Mouse (Mus musculus): ENCODE data around the gene Cdc34.

The Cdc34 gene

DNA sequence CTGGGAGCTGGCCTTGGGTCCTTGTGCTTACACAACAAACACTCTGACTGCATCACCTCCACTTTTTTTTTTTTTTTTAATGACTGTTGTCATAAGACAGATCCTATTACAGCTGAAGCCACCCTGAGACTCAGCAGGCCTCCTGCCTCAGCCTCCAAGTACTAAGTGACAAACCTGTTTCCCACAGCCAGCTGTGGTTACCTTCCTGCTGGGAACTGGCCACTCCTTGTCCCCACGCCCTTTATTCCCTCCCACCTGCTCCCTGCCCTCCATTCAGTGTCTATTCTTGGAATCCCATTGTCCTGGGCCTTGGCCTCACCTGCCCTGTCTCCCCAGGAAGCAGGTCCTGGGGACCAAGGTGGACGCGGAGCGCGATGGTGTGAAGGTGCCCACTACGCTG is 5.5 kb downstream of the Cdc34 start:
- Histone ChIP-seq H3K4me3 (replicated peaks; ENCODE audit: low read length) (0 out of 2 replicates have a peak overlapping the region, but pooled peaks have one; percentile 14), H3K27me3 (ENCODE audit: insufficient read depth, low read length) (no peaks in the 10 kb centered on the region), H3K9me3 (ENCODE audit: low read length) (no peaks in the 10 kb centered on the region), H3K36me3 (ENCODE audit: insufficient read depth, low read length) (peaks cover 68% of the 10 kb centered on the region), H3K4me1 (replicated peaks; ENCODE audit: low read depth, low read length) (peaks cover 67% of the 10 kb centered on the region)
- TF ChIP-seq NANOG (IDR thresholded peaks at IDR 0.05; ENCODE audit: borderline replicate concordance, low read length) (no peak), POU5F1 (IDR thresholded peaks at IDR 0.05; ENCODE audit: borderline replicate concordance, low read length) (no peak), CTCF (conservative IDR thresholded peaks at IDR 0.05; ENCODE audit: low read length) (no peak)

DNA sequence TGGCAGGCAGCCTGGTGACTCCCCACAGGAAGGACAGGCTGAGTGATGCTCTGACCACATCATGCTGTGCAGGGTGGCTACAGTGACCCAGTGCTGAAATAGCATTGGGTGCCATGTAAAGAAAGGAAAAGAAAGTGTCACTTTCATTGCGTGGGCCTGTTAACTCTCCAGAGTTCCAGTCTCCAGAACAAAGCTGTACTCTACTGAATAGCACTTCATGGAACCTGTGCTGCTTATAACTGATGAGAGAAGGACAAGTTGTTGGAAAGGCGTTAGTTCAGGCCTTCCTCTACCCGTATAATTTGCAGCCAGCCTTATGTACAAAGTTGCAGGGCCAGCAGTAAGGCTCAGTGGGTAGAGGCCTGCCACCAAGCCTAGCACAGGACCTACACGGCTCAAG is 6.7 kb downstream of the Cdc34 start, which contains the start of gene Gzmm:
Gene Gzmm (plus strand): TSS at position 301 of the 400 bp plus-strand sequence.
- no peaks in the 10 kb centered on the region for H3K9me3 ChIP-seq (ENCODE audit: low read length)

DNA sequence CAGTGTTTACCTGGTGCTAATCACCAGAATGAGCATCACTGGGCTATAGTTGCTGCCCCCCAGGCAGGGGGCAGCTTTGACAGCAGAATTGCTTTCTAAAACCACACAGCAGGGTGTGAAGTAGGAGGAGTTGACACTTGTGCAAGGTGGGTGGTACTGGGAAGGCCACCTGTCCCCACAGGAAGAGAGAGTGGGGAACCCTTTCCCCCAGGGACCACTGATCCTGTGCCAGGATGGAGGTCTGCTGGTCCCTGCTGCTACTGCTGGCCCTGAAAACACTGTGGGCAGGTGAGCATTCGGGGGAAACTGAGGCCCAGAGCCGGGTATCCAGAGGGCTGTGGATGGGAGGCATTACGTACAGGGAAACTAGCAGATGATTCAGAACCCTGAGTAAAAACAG is 7.2 kb downstream of the Cdc34 start:
- H3K36me3 ChIP-seq (ENCODE audit: insufficient read depth, low read length) = peaks cover 56% of the 10 kb centered on the region
- H3K4me3 ChIP-seq (replicated peaks; ENCODE audit: low read length) = 0 out of 2 replicates have a peak overlapping the region, but pooled peaks have one; percentile 13
- no peak for TF ChIP-seq CTCF (conservative IDR thresholded peaks at IDR 0.05; ENCODE audit: low read length)
- H3K27me3 ChIP-seq (ENCODE audit: insufficient read depth, low read length) = no peaks in the 10 kb centered on the region
- peaks cover 63% of the 10 kb centered on the region for H3K4me1 ChIP-seq (replicated peaks; ENCODE audit: low read depth, low read length)
- no peaks in the 10 kb centered on the region for H3K9me3 ChIP-seq (ENCODE audit: low read length)

More for the DNA sequence above, 6.7 kb downstream of the Cdc34 start, which contains the start of gene Gzmm:
- Histone ChIP-seq H3K4me3 (replicated peaks; ENCODE audit: low read length) (peak within 1 kb of the TSS; percentile 13; the same call in 1 of the 2 replicates), H3K4me1 (replicated peaks; ENCODE audit: low read depth, low read length) (peaks cover 67% of the 10 kb centered on the region), H3K27me3 (ENCODE audit: insufficient read depth, low read length) (no peaks in the 10 kb centered on the region), H3K36me3 (ENCODE audit: insufficient read depth, low read length) (peaks cover 60% of the 10 kb centered on the region)
- TF ChIP-seq CTCF (conservative IDR thresholded peaks at IDR 0.05; ENCODE audit: low read length) (no peak), NANOG (IDR thresholded peaks at IDR 0.05; ENCODE audit: borderline replicate concordance, low read length) (no peak)

DNA sequence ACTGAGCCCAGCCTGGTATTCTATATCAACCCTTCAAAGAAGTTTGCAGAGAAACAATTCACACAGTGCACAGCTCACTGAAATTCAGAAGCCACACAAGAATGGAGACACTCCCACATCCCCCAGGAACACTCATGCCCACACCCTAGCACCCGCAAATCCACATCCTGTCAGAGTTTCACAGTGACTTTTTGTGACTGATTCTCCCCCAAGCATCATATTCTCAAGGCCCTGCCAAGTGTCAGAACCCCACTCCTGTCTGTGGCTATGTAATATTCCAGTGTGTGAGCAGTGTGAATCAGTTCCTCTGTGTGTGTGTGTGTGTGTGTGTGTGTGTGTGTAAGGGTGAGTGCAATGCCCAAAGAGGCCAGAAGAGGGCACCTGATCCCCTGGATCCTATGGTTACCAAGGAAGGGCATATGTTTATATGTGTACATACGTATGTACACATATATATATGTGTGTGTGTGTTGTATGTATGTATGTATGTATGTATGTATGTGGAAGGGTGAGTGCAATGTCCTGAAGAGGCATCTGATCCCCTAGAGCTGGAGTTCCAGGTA is 10.1 kb downstream of the Cdc34 start:
- Histone ChIP-seq H3K36me3 (ENCODE audit: insufficient read depth, low read length) (peaks cover 27% of the 10 kb centered on the region), H3K4me3 (replicated peaks; ENCODE audit: low read length) (no peak overlapping the region), H3K27me3 (ENCODE audit: insufficient read depth, low read length) (peaks cover 3% of the 10 kb centered on the region; the same call in 1 of the 2 replicates), H3K4me1 (replicated peaks; ENCODE audit: low read depth, low read length) (peaks cover 52% of the 10 kb centered on the region), H3K9me3 (ENCODE audit: low read length) (no peaks in the 10 kb centered on the region)
- TF ChIP-seq CTCF (conservative IDR thresholded peaks at IDR 0.05; ENCODE audit: low read length) = peak; percentile 71
- no peak for TF ChIP-seq POU5F1 (IDR thresholded peaks at IDR 0.05; ENCODE audit: borderline replicate concordance, low read length)

DNA sequence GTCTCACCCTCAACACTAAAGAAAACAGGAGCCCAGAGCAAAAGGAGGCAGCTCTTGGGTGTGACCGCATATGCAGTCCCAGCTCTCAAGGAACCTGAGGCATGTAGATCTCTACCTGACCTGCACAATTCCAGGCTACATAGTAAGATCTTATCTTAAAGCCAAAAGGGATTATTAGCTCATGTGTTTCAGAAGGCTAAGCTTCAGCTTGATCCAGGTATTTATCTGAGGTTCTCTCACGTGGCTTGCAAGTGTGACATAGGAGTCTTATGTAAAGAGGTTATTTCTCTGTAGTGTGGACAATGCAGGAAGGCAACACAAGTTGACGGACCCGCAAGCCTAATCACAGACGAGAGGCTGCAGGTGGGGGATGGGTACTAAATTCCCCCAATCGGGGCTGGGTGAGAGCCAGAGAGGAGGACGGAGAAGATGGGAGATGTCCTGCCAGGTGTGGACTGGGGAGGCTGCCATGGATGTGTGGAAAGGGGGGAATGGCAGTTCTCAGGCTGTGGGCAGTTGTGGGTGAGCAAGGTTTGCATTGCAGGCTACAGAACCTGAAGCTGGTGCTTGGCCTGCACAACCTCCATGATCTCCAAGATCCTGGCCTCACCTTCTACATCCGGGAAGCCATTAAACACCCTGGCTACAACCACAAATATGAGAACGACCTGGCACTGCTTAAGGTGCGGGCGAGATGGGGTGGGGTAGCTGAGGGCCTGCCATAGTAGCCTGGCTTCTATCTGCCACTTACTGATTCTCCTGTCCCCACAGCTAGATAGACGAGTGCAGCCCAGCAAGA is 11.8 kb downstream of the Cdc34 start:
- Histone ChIP-seq H3K4me1 (replicated peaks; ENCODE audit: low read depth, low read length) (peaks cover 36% of the 10 kb centered on the region), H3K4me3 (replicated peaks; ENCODE audit: low read length) (no peak overlapping the region), H3K9me3 (ENCODE audit: low read length) (no peaks in the 10 kb centered on the region), H3K27me3 (ENCODE audit: insufficient read depth, low read length) (peaks cover 3% of the 10 kb centered on the region; the same call in 1 of the 2 replicates), H3K36me3 (ENCODE audit: insufficient read depth, low read length) (peaks cover 10% of the 10 kb centered on the region)
- TF ChIP-seq NANOG (IDR thresholded peaks at IDR 0.05; ENCODE audit: borderline replicate concordance, low read length) = no peak
- no peak for TF ChIP-seq CTCF (conservative IDR thresholded peaks at IDR 0.05; ENCODE audit: low read length)
- TF ChIP-seq POU5F1 (IDR thresholded peaks at IDR 0.05; ENCODE audit: borderline replicate concordance, low read length) = no peak

DNA sequence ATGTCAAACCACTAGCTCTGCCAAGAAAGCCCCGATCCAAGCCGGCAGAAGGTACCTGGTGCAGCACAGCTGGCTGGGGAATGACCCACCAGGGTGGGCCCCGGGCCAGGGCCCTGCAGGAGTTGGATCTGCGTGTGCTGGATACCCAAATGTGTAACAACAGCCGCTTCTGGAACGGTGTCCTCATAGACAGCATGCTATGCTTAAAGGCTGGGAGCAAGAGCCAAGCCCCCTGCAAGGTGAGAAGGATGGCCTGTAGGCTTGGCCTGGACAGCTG is 12.3 kb downstream of the Cdc34 start:
- no peak overlapping the region for H3K4me3 ChIP-seq (replicated peaks; ENCODE audit: low read length)
- no peaks in the 10 kb centered on the region for H3K9me3 ChIP-seq (ENCODE audit: low read length)
- peaks cover 4% of the 10 kb centered on the region for H3K36me3 ChIP-seq (ENCODE audit: insufficient read depth, low read length)
- H3K4me1 ChIP-seq (replicated peaks; ENCODE audit: low read depth, low read length) = peaks cover 34% of the 10 kb centered on the region
- peaks cover 3% of the 10 kb centered on the region; the same call in 1 of the 2 replicates for H3K27me3 ChIP-seq (ENCODE audit: insufficient read depth, low read length)
- TF ChIP-seq POU5F1 (IDR thresholded peaks at IDR 0.05; ENCODE audit: borderline replicate concordance, low read length) (no peak), CTCF (conservative IDR thresholded peaks at IDR 0.05; ENCODE audit: low read length) (no peak), NANOG (IDR thresholded peaks at IDR 0.05; ENCODE audit: borderline replicate concordance, low read length) (no peak)

DNA sequence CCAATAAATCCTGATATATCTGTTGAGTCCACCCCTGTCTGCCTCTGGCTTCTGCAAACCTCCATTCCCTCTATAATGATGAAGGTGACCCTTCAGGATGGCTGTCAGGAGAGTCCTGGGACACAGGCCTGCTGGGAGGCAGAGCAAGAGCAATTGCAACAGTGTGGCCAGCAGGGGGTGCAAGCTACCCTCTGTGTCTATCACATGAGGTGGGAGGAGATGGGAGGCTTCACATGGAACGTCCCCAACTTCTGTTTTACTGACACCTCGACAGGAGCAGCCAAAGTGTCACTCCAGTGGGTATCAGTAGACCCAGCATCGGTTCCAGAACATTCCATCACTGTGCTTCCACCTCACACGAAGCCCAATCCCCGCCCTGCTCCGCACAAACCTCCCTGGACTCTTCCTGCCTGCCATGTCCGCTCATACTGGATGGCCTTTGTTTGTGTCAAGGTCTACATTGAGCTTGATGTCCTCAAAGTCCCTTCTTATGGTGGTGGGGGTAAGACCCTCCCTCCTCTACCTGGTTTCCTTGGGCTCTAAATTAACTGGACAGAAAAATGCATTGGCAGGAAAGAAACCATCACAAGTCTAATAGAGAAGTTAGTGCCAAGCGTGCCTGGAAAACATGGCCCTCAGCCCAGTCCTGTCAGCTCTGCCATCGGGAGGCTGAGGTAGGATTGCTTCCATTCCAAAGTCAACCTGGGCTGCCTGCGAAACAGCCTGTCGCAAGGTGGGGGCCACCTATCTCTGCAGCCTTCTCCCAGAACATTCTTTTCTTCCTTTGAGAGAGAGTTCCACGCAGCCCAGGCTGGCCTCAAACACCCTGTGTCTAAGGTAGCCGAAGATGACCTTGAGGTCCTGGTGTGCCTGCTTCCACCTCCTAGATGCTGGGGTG is 13.5 kb downstream of the Cdc34 start:
- no peaks in the 10 kb centered on the region for H3K36me3 ChIP-seq (ENCODE audit: insufficient read depth, low read length)
- TF ChIP-seq NANOG (IDR thresholded peaks at IDR 0.05; ENCODE audit: borderline replicate concordance, low read length) (no peak), POU5F1 (IDR thresholded peaks at IDR 0.05; ENCODE audit: borderline replicate concordance, low read length) (no peak), CTCF (conservative IDR thresholded peaks at IDR 0.05; ENCODE audit: low read length) (peak; percentile 77)
- H3K4me1 ChIP-seq (replicated peaks; ENCODE audit: low read depth, low read length) = peaks cover 40% of the 10 kb centered on the region
- peaks cover 3% of the 10 kb centered on the region; the same call in 1 of the 2 replicates for H3K27me3 ChIP-seq (ENCODE audit: insufficient read depth, low read length)
- H3K4me3 ChIP-seq (replicated peaks; ENCODE audit: low read length) = 0 out of 2 replicates have a peak overlapping the region, but pooled peaks have one; percentile 4
- no peaks in the 10 kb centered on the region for H3K9me3 ChIP-seq (ENCODE audit: low read length)

DNA sequence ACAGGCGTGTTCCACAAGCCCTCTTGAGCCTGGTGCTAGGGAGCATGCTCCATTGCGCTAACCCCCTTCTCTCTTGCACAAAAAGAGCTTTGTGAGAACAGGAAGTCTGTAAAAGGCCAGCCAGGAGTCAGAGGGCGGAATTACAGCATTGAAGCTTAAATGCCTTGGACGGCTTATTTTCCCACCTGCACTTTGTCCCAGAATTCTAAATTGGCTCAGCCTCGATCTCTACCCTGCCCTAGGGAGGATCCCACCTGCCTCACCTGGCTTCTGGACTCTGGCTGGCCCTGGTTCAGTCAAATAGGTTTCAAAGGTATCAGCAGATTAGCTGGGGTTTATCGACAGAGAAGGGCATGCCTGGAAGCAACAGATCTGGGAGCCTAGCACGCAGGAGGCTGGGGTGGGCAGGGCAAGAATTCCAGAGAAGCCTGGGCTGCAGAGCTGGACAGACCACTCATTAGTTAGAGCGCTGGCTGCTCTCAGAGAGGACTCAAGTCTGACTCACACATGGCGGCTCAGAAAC is 14.2 kb downstream of the Cdc34 start:
- H3K4me1 ChIP-seq (replicated peaks; ENCODE audit: low read depth, low read length) = peaks cover 47% of the 10 kb centered on the region
- H3K4me3 ChIP-seq (replicated peaks; ENCODE audit: low read length) = 0 out of 2 replicates have a peak overlapping the region, but pooled peaks have one; percentile 4
- no peak for TF ChIP-seq CTCF (conservative IDR thresholded peaks at IDR 0.05; ENCODE audit: low read length)
- TF ChIP-seq POU5F1 (IDR thresholded peaks at IDR 0.05; ENCODE audit: borderline replicate concordance, low read length) = no peak
- TF ChIP-seq NANOG (IDR thresholded peaks at IDR 0.05; ENCODE audit: borderline replicate concordance, low read length) = no peak
- no peaks in the 10 kb centered on the region for H3K36me3 ChIP-seq (ENCODE audit: insufficient read depth, low read length)
- no peaks in the 10 kb centered on the region for H3K9me3 ChIP-seq (ENCODE audit: low read length)
- H3K27me3 ChIP-seq (ENCODE audit: insufficient read depth, low read length) = peaks cover 3% of the 10 kb centered on the region; the same call in 1 of the 2 replicates
